Mouse (Mus musculus) heart, embryonic 12.5 days (tissue): ENCODE results near the gene Adamts12. TPM values are rescaled to one million over a fixed set of nuclear protein-coding genes. Genes with fewer than 3 reads are reported as not detected.

Experiments
- ATAC-seq: fragments of 200-750 bp; cut with Nextera tagmentation; 2 replicates; pipeline ENCODE4 v1.8.0; 2017; ENCODE audit warnings: moderate TSS enrichment, moderate library complexity; ENCODE audit not compliant: insufficient number of reproducible peaks, low FRiP score
- H3K27ac ChIP-seq: fragments of 300-500 bp; sonication (generic); 2 replicates; pipeline ENCODE4 v1.5.1; 2016; ENCODE audit warnings: mild to moderate bottlenecking, moderate library complexity; ENCODE audit not compliant: poor library complexity, severe bottlenecking
- H3K27me3 ChIP-seq: fragments of 300-500 bp; sonication (generic); replicated peaks from 2 replicates; pipeline ENCODE4 v1.6.1; 2016; ENCODE audit warnings: mild to moderate bottlenecking, moderate library complexity
- H3K36me3 ChIP-seq: fragments of 300-500 bp; sonication (generic); 2 replicates; pipeline ENCODE4 v1.6.1; 2016; ENCODE audit warnings: mild to moderate bottlenecking, moderate library complexity
- H3K4me1 ChIP-seq: fragments of 300-500 bp; sonication (generic); replicated peaks from 2 replicates; pipeline ENCODE4 v1.6.1; 2016; ENCODE audit warnings: mild to moderate bottlenecking
- H3K4me2 ChIP-seq: fragments of 300-500 bp; sonication (generic); 2 replicates; pipeline ENCODE4 v1.6.1; 2016; ENCODE audit warnings: mild to moderate bottlenecking, moderate library complexity
- H3K4me3 ChIP-seq: fragments of 300-500 bp; sonication (generic); 2 replicates; pipeline ENCODE4 v1.5.1; 2016; ENCODE audit warnings: mild to moderate bottlenecking
- H3K9ac ChIP-seq: fragments of 300-500 bp; sonication (generic); 2 replicates; pipeline ENCODE4 v1.6.1; 2016; ENCODE audit warnings: mild to moderate bottlenecking, moderate library complexity
- H3K9me3 ChIP-seq: fragments of 300-500 bp; sonication (generic); replicated peaks from 2 replicates; pipeline ENCODE4 v1.6.1; 2016; ENCODE audit warnings: mild to moderate bottlenecking, moderate library complexity
- WGBS: fragments of 180-500 bp; shearing (Covaris S2); methylation state at CpG from one replicate; pipeline ENCODE4 v1.1.7; 2016; 5-methylcytosine and 5-hydroxymethylcytosine counted together
- polyA plus RNA-seq: library from polyadenylated mRNA; unstranded; fragments of >200 nt; fragmentation: Nextera tagmentation; extraction: Ambion mirVana; gene quantifications from 2 replicates; pipeline ENCODE4 v1.2.1, GENCODE M21; 2016

Gene Adamts12
- polyA plus RNA-seq, 1 experiment from 2014 or later, result 1.1 TPM

DNA sequence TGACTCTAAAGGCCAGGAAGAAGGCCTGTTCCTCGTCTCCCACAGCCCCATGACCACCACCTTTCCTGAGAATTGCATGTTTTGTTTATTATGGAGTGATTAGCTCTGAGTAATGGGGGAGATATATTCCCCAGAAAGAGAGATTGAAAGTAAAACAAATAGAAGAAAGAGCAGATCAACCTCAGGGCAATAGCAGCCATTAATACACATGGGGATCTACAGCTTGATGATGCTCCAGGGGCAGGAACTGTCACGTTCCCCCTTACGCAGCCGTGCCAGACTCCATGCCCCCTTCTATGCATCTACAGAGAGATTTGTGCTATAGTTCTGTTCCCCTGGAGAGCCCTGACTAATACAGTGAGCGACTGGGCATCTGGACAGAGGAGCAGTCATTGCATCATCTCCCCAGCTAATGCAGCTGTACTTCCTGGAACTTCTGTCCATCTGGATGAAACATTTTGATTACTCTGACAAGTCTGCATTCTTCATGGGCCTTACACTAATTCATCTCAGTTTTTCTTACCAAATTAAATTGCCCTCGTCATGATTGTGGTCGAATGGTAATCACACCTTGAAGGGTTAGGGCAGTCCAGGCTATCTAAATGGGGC is 306.0 kb downstream of the Adamts12 start:
- H3K36me3 ChIP-seq, result no peaks in the 10 kb centered on the region
- H3K9me3 ChIP-seq, result no peaks in the 10 kb centered on the region
- H3K27ac ChIP-seq, result no peak overlapping the region
- H3K4me2 ChIP-seq, result no peak overlapping the region
- no peaks in the 10 kb centered on the region for H3K4me1 ChIP-seq
- H3K4me3 ChIP-seq, result no peak overlapping the region
- ATAC-seq, result no peak
- no peaks in the 10 kb centered on the region for H3K27me3 ChIP-seq
- 79% methylated on average over 7 of the region's 7 CpGs for WGBS
- H3K9ac ChIP-seq, result no peak overlapping the region

DNA sequence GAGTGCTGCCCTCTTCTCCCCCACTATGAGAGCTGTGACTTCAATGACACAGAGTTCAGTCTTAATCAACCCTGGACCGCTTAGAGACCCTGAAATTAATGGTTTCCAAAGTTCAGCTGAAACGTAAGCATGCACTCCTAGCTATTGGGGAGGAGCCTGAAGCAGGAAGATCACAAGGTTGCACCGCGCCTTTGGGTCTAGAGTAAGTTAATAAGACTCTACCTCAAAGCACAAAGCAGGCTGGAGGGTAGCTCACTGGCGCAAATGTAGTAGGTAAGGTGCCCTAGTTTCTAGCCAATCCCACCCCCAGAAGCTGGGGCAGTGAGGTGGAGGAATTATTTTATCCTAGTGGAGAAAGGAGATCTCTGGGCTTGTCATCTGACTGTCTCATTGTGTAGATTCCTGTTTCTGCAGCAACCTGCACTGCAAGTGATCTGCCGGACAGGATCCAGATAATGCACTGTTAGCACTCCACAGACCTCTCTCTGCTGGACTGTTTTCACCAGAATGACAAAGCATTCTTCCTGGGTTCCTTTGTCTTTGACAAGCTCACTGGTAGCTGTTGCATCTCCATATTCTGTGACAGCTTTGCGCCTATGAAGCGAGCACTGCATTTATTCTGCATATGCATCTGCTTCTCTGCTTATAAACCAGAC is 315.0 kb downstream of the Adamts12 start:
- Histone ChIP-seq H3K9ac (no peak overlapping the region), H3K36me3 (peaks cover 19% of the 10 kb centered on the region), H3K9me3 (no peaks in the 10 kb centered on the region), H3K4me3 (no peak overlapping the region), H3K27ac (no peak overlapping the region), H3K4me1 (no peaks in the 10 kb centered on the region), H3K27me3 (no peaks in the 10 kb centered on the region), H3K4me2 (no peak overlapping the region)
- no peak for ATAC-seq
- WGBS, result 84% methylated on average over 8 of the region's 8 CpGs

DNA sequence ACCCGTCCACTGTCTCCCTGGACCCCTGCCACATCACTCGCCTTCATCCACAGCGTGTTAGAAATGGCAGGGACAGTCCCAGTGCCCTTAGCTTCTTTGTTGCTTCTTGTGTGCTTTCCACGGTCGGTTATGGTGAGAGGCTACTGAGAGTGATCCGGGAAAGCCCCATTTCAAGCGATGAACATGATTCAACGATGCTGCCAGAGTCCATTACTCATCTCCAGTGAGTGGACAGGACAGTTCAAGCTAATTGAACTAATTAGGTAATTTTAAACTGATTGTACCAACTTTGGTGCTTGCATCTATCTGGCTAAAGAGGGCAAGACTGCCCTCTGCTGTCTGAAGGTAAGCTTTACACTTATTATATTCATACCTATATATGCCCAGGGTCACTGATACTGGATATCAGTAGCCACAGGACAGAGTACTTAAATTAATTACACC is 315.5 kb downstream of the Adamts12 start:
- ATAC-seq, result no peak
- Histone ChIP-seq H3K4me2 (no peak overlapping the region), H3K36me3 (peaks cover 24% of the 10 kb centered on the region), H3K9me3 (no peaks in the 10 kb centered on the region), H3K27me3 (no peaks in the 10 kb centered on the region), H3K4me1 (no peaks in the 10 kb centered on the region), H3K4me3 (no peak overlapping the region), H3K9ac (no peak overlapping the region), H3K27ac (no peak overlapping the region)
- 51% methylated on average over 8 of the region's 8 CpGs for WGBS

DNA sequence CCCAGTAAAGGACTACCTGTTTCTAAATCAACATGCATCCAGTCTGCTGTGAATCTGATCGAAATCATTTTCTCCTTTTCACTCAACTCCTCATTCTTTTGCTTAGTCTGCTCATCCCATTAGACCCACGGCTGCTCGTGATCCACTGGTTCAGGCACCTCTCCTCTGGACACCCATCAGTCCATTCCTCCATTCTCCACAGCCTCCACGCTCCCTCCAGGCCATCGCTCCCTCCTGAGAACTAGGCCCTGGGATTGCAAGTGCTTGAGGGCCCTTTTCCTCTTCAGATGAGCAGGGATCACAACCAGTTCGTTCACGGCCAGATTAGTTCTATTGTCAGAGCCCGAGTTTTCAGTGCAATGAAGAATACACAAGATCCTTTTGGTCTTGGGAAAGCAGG is 316.0 kb downstream of the Adamts12 start:
- Histone ChIP-seq H3K4me3 (no peak overlapping the region), H3K4me1 (no peaks in the 10 kb centered on the region), H3K27me3 (no peaks in the 10 kb centered on the region), H3K4me2 (no peak overlapping the region), H3K9me3 (no peaks in the 10 kb centered on the region), H3K36me3 (peaks cover 30% of the 10 kb centered on the region), H3K27ac (no peak overlapping the region), H3K9ac (no peak overlapping the region)
- 70% methylated on average over 8 of the region's 8 CpGs for WGBS
- ATAC-seq, result no peak

DNA sequence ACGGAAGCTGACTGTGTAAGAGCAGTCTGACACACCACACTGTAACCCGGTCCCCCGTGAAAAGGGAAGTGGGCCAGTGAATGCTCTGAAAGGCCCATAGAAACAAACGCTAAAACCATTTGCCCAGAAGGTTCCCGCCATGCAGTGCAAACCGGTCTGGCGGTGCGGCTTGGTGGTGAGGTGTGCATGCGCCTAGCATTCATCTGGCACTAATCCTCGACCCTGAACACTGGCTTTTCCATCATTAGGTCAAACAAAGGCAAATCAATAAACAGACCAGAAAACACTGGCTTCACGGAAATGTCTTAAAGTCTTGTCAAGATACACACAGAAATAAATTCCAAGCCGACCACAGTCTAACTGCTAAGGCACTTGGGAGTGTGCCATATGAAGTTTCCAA is 318.0 kb downstream of the Adamts12 start:
- H3K4me2 ChIP-seq, result no peak overlapping the region
- H3K36me3 ChIP-seq, result peaks cover 49% of the 10 kb centered on the region
- ATAC-seq, result no peak
- no peaks in the 10 kb centered on the region for H3K27me3 ChIP-seq
- H3K4me3 ChIP-seq, result no peak overlapping the region
- no peak overlapping the region for H3K9ac ChIP-seq
- WGBS, result 87% methylated on average over 12 of the region's 12 CpGs
- H3K9me3 ChIP-seq, result no peaks in the 10 kb centered on the region
- H3K27ac ChIP-seq, result no peak overlapping the region
- no peaks in the 10 kb centered on the region for H3K4me1 ChIP-seq

DNA sequence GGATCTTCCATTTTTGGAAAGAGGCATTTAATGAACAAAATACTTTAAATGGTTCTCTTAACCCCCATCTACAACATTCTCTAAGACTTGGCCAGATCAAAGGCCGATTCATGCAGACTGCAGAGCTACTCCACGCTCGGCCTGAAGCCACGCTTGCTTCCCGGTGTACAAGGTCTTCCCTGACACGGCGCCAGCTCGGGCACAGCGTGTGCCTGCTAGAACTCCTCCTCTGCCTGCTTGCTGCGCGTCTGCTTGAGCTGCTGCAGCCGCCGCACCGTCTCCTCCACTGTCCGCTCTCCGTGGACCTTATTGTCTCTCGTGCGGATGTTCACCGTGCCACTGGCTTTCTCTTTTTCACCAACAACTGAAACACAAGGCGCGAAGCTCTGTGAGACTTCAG is 319.2 kb downstream of the Adamts12 start:
- 95% methylated on average over 21 of the region's 21 CpGs for WGBS
- Histone ChIP-seq H3K4me3 (no peak overlapping the region), H3K36me3 (peaks cover 61% of the 10 kb centered on the region), H3K4me2 (no peak overlapping the region), H3K9ac (no peak overlapping the region), H3K27me3 (no peaks in the 10 kb centered on the region), H3K4me1 (no peaks in the 10 kb centered on the region), H3K9me3 (no peaks in the 10 kb centered on the region), H3K27ac (no peak overlapping the region)
- ATAC-seq, result no peak

DNA sequence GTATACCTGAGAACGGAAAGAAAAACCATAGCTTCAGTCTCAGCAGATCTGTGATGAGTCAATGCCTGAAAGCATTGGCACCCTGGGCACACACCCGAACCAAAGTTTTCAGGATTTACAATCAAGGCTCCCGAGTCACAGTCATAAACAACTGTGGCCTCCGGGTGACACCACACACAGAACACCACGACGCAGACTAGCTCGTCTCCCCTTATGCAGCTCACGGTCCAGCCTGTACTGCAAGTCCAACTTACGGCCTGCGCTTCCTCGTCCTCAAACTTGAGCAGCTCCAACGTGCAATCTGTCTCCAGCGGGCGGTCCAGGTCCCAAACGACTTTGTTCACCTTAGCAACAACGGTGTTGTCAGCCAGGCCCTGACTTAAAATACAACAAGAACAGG is 328.3 kb downstream of the Adamts12 start:
- ATAC-seq, result no peak

DNA sequence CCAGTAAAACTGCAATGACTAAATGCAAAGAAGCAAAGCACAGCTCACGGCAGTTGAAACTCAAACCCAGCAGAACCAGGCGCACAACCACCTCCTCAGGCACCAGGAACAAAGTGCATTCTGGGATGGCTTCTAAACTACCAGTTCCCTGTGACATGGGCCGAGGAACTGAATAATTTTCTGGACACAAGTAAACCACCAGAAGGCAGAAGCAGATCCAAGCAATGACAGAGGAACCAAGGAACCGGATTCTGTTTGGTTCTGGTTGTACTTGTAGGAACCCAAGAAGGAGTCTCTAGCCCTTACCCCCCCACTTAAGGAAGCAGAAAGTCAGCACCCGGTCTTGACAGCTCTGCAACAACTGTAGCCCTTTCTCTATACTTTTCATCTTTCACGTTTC is 331.8 kb downstream of the Adamts12 start:
- 85% methylated on average over 6 of the region's 6 CpGs for WGBS
- Histone ChIP-seq H3K4me1 (peaks cover 17% of the 10 kb centered on the region), H3K27ac (no peak overlapping the region), H3K4me2 (no peak overlapping the region), H3K9ac (no peak overlapping the region), H3K4me3 (no peak overlapping the region), H3K9me3 (no peaks in the 10 kb centered on the region), H3K36me3 (peaks cover 48% of the 10 kb centered on the region), H3K27me3 (no peaks in the 10 kb centered on the region)
- no peak for ATAC-seq

More for the DNA sequence above, 328.3 kb downstream of the Adamts12 start:
- no peak overlapping the region for H3K9ac ChIP-seq
- peaks cover 5% of the 10 kb centered on the region for H3K4me1 ChIP-seq
- H3K9me3 ChIP-seq, result no peaks in the 10 kb centered on the region
- no peak overlapping the region for H3K4me3 ChIP-seq
- H3K27me3 ChIP-seq, result no peaks in the 10 kb centered on the region
- peaks cover 81% of the 10 kb centered on the region for H3K36me3 ChIP-seq
- no peak overlapping the region for H3K4me2 ChIP-seq
- no peak overlapping the region for H3K27ac ChIP-seq
- WGBS, result 96% methylated on average over 16 of the region's 16 CpGs

Other genes with a start within 250 kb of the Adamts12 start
- 0.14 and 0.28 TPM in 2 replicates for gene C1qtnf3, start 112.5 kb upstream of the Adamts12 start, polyA plus RNA-seq
- gene Amacr, start 83.0 kb upstream of the Adamts12 start, polyA plus RNA-seq, result 13.2 and 13.8 TPM in 2 replicates
- gene Slc45a2, start 64.1 kb upstream of the Adamts12 start, polyA plus RNA-seq, result 0.08 TPM in 1 of 2 replicates, not detected in the other
- 0.06 TPM in 2 replicates for gene Rxfp3, start 26.8 kb upstream of the Adamts12 start, polyA plus RNA-seq